Mouse (Mus musculus): ENCODE measurements around the gene Fam166b. TPM values are rescaled to one million over a fixed set of nuclear protein-coding genes. Genes with fewer than 3 reads are reported as not detected.

Gene Fam166b
- polyA plus RNA-seq, 1 experiment from 2014 or later = not detected

GRCm38 (mm10) chr4:43454041-43454836 is 25.3 kb upstream of the Fam166b start, which contains the start of gene Cd72:
TSS of gene Cd72 (minus strand) at chr4:43454628.
- WGBS (ENCODE audit: insufficient replicate concordance) = 18% methylated on average over 20 of the region's 20 CpGs
- H3K9ac ChIP-seq = no peak within 1 kb of the TSS
- H3K4me1 ChIP-seq (replicated peaks) = no peaks in the 10 kb centered on the region; the same call in 1 of the 2 replicates
- H3K4me2 ChIP-seq = peak within 1 kb of the TSS; percentile 30
- H3K4me3 ChIP-seq (replicated peaks) = no peak within 1 kb of the TSS
- peaks cover 54% of the 10 kb centered on the region for H3K27me3 ChIP-seq
- no peaks in the 10 kb centered on the region for H3K9me3 ChIP-seq (replicated peaks)
- ATAC-seq (ENCODE audit: insufficient read depth) = no peak
- H3K27ac ChIP-seq (replicated peaks) = no peak within 1 kb of the TSS
- no peaks in the 10 kb centered on the region for H3K36me3 ChIP-seq (replicated peaks)

- H3K27me3 ChIP-seq = peaks cover 54% of the 10 kb centered on the region
- H3K4me2 ChIP-seq = peak overlapping the region; percentile 25
- H3K9ac ChIP-seq = no peak overlapping the region
- H3K4me1 ChIP-seq (replicated peaks) = no peaks in the 10 kb centered on the region; the same call in 1 of the 2 replicates
- H3K36me3 ChIP-seq (replicated peaks) = no peaks in the 10 kb centered on the region
- 2% methylated on average over 18 of the region's 18 CpGs for WGBS (ENCODE audit: insufficient replicate concordance)
- no peak overlapping the region for H3K27ac ChIP-seq (replicated peaks)
- no peak overlapping the region for H3K4me3 ChIP-seq (replicated peaks)
- H3K9me3 ChIP-seq (replicated peaks) = no peaks in the 10 kb centered on the region
- ATAC-seq (ENCODE audit: insufficient read depth) = no peak
Observed at GRCm38 (mm10) chr4:43453413-43453812, 24.5 kb upstream of the Fam166b start.

- Histone ChIP-seq H3K4me2 (no peak overlapping the region), H3K4me1 (replicated peaks) (no peaks in the 10 kb centered on the region; the same call in 1 of the 2 replicates), H3K27ac (replicated peaks) (no peak overlapping the region), H3K4me3 (replicated peaks) (no peak overlapping the region), H3K9me3 (replicated peaks) (no peaks in the 10 kb centered on the region), H3K9ac (no peak overlapping the region), H3K27me3 (peaks cover 54% of the 10 kb centered on the region), H3K36me3 (replicated peaks) (no peaks in the 10 kb centered on the region)
- 35% methylated on average over 11 of the region's 11 CpGs for WGBS (ENCODE audit: insufficient replicate concordance)
- ATAC-seq (ENCODE audit: insufficient read depth) = no peak
Observed at GRCm38 (mm10) chr4:43452315-43452714, 23.4 kb upstream of the Fam166b start.

GRCm38 (mm10) chr4:43448554-43448953 is 19.6 kb upstream of the Fam166b start:
- Histone ChIP-seq H3K27me3 (peaks cover 42% of the 10 kb centered on the region), H3K27ac (replicated peaks) (no peak overlapping the region), H3K4me3 (replicated peaks) (no peak overlapping the region), H3K4me1 (replicated peaks) (peaks cover 5% of the 10 kb centered on the region), H3K9me3 (replicated peaks) (no peaks in the 10 kb centered on the region), H3K4me2 (no peak overlapping the region), H3K9ac (no peak overlapping the region), H3K36me3 (replicated peaks) (peaks cover 6% of the 10 kb centered on the region; the same call in 1 of the 2 replicates)
- ATAC-seq (ENCODE audit: insufficient read depth) = no peak
- WGBS (ENCODE audit: insufficient replicate concordance) = 72% methylated on average over 3 of the region's 3 CpGs

GRCm38 (mm10) chr4:43447251-43447650 is 18.3 kb upstream of the Fam166b start:
- no peak overlapping the region for H3K9ac ChIP-seq
- H3K4me2 ChIP-seq = no peak overlapping the region
- no peaks in the 10 kb centered on the region for H3K9me3 ChIP-seq (replicated peaks)
- 77% methylated on average over 13 of the region's 13 CpGs for WGBS (ENCODE audit: insufficient replicate concordance)
- H3K36me3 ChIP-seq (replicated peaks) = peaks cover 6% of the 10 kb centered on the region; the same call in 1 of the 2 replicates
- no peak overlapping the region for H3K4me3 ChIP-seq (replicated peaks)
- ATAC-seq (ENCODE audit: insufficient read depth) = no peak
- H3K4me1 ChIP-seq (replicated peaks) = peaks cover 18% of the 10 kb centered on the region
- H3K27ac ChIP-seq (replicated peaks) = no peak overlapping the region
- peaks cover 40% of the 10 kb centered on the region for H3K27me3 ChIP-seq

- H3K36me3 ChIP-seq (replicated peaks) = peaks cover 6% of the 10 kb centered on the region; the same call in 1 of the 2 replicates
- no peak overlapping the region for H3K27ac ChIP-seq (replicated peaks)
- WGBS (ENCODE audit: insufficient replicate concordance) = 4% methylated on average over 28 of the region's 28 CpGs
- H3K4me2 ChIP-seq = peak overlapping the region; percentile 97
- peaks cover 29% of the 10 kb centered on the region for H3K27me3 ChIP-seq
- peaks cover 20% of the 10 kb centered on the region for H3K4me1 ChIP-seq (replicated peaks)
- H3K4me3 ChIP-seq (replicated peaks) = peak overlapping the region; percentile 69
- no peaks in the 10 kb centered on the region for H3K9me3 ChIP-seq (replicated peaks)
- no peak for ATAC-seq (ENCODE audit: insufficient read depth)
- peak overlapping the region; percentile 69 for H3K9ac ChIP-seq
Observed at GRCm38 (mm10) chr4:43443511-43443910, 14.6 kb upstream of the Fam166b start.

- Histone ChIP-seq H3K9me3 (replicated peaks) (no peaks in the 10 kb centered on the region), H3K4me3 (replicated peaks) (peak overlapping the region; percentile 69), H3K9ac (peak overlapping the region; percentile 69), H3K27ac (replicated peaks) (peak overlapping the region; percentile 79), H3K4me2 (peak overlapping the region; percentile 97), H3K4me1 (replicated peaks) (peaks cover 20% of the 10 kb centered on the region), H3K27me3 (peaks cover 29% of the 10 kb centered on the region), H3K36me3 (replicated peaks) (peaks cover 6% of the 10 kb centered on the region; the same call in 1 of the 2 replicates)
- under 1% methylated on average over 88 of the region's 88 CpGs for WGBS (ENCODE audit: insufficient replicate concordance)
- peak; percentile 66 for ATAC-seq (ENCODE audit: insufficient read depth)
Observed at GRCm38 (mm10) chr4:43442456-43443361, 13.8 kb upstream of the Fam166b start.

GRCm38 (mm10) chr4:43442044-43442443 is 13.1 kb upstream of the Fam166b start:
- peaks cover 6% of the 10 kb centered on the region; the same call in 1 of the 2 replicates for H3K36me3 ChIP-seq (replicated peaks)
- peaks cover 20% of the 10 kb centered on the region for H3K4me1 ChIP-seq (replicated peaks)
- H3K9me3 ChIP-seq (replicated peaks) = no peaks in the 10 kb centered on the region
- H3K27me3 ChIP-seq = peaks cover 29% of the 10 kb centered on the region
- H3K4me3 ChIP-seq (replicated peaks) = peak overlapping the region; percentile 69
- peak overlapping the region; percentile 97 for H3K4me2 ChIP-seq
- ATAC-seq (ENCODE audit: insufficient read depth) = peak; percentile 87
- WGBS (ENCODE audit: insufficient replicate concordance) = under 1% methylated on average over 33 of the region's 33 CpGs
- peak overlapping the region; percentile 69 for H3K9ac ChIP-seq
- peak overlapping the region; percentile 79 for H3K27ac ChIP-seq (replicated peaks)

- peak within 1 kb of the TSS; percentile 69 for H3K4me3 ChIP-seq (replicated peaks)
- peaks cover 4% of the 10 kb centered on the region; the same call in 1 of the 2 replicates for H3K36me3 ChIP-seq (replicated peaks)
- WGBS (ENCODE audit: insufficient replicate concordance) = 25% methylated on average over 4 of the region's 4 CpGs
- H3K27me3 ChIP-seq = peaks cover 29% of the 10 kb centered on the region
- peak within 1 kb of the TSS; percentile 79 for H3K27ac ChIP-seq (replicated peaks)
- peak within 1 kb of the TSS; percentile 97 for H3K4me2 ChIP-seq
- H3K9ac ChIP-seq = peak within 1 kb of the TSS; percentile 69
- no peaks in the 10 kb centered on the region for H3K9me3 ChIP-seq (replicated peaks)
- ATAC-seq (ENCODE audit: insufficient read depth) = no peak
- peaks cover 20% of the 10 kb centered on the region for H3K4me1 ChIP-seq (replicated peaks)
Observed at GRCm38 (mm10) chr4:43441639-43442038, 12.7 kb upstream of the Fam166b start, which contains the start of gene Tesk1. TSS of gene Tesk1 (plus strand) at chr4:43441939.

- H3K4me2 ChIP-seq = no peak overlapping the region
- WGBS (ENCODE audit: insufficient replicate concordance) = 62% methylated on average over 1 of the region's 1 CpGs
- no peaks in the 10 kb centered on the region for H3K36me3 ChIP-seq (replicated peaks)
- H3K27ac ChIP-seq (replicated peaks) = no peak overlapping the region
- ATAC-seq (ENCODE audit: insufficient read depth) = no peak
- no peak overlapping the region for H3K4me3 ChIP-seq (replicated peaks)
- peaks cover 28% of the 10 kb centered on the region for H3K27me3 ChIP-seq
- H3K9me3 ChIP-seq (replicated peaks) = no peaks in the 10 kb centered on the region
- H3K9ac ChIP-seq = no peak overlapping the region
- peaks cover 6% of the 10 kb centered on the region for H3K4me1 ChIP-seq (replicated peaks)
Observed at GRCm38 (mm10) chr4:43432832-43433231, 3.9 kb upstream of the Fam166b start.

Data from liver, embryonic 15.5 days (tissue).